Mouse (Mus musculus) layer of hippocampus, postnatal 14 days (tissue): ENCODE measurements at regions not wholly inside any gene's neighbourhood (a gene's known extent, or its start where the extent isn't known, plus 50 kb on each side); places are given as distances from the start of the nearest gene placed in this dataset.
A peak's percentile ranks its signal among the peaks of the same experiment; 100 is the strongest.
"Not testable (repeated sequence)": the region's sequence is repeated elsewhere in the genome, so short reads cannot be mapped to it uniquely, and the experiment has no call there.

Experiments used
- DNase-seq, 2 experiments: peaks; one replicate each; pipeline ENCODE4 v3.0.0; 2021 to 2022; ENCODE audit warnings: low spot score in 2 of 2, mixed read lengths in 1 of 2

- DNase-seq: no peak
Measured at GRCm38 (mm10) chr5:78075203-78075602, 667.4 kb upstream of the Igfbp7 start.

GRCm38 (mm10) chr5:78032554-78033250 lies 624.9 kb upstream of the Igfbp7 start:
- no peak for DNase-seq

GRCm38 (mm10) chr5:78017523-78017922 lies 609.7 kb upstream of the Igfbp7 start:
- DNase-seq: no peak

- DNase-seq: no peak
Measured at GRCm38 (mm10) chr5:77986449-77987047, 578.7 kb upstream of the Igfbp7 start.

GRCm38 (mm10) chr5:77985269-77985668 lies 577.4 kb upstream of the Igfbp7 start:
- no peak for DNase-seq

- DNase-seq: not testable (repeated sequence)
Measured at GRCm38 (mm10) chr5:77940021-77940420, 532.2 kb upstream of the Igfbp7 start.

- no peak for DNase-seq
Measured at GRCm38 (mm10) chr5:77931874-77932273, 524.0 kb upstream of the Igfbp7 start.

- DNase-seq: no peak
Measured at GRCm38 (mm10) chr5:77921186-77921585, 513.3 kb upstream of the Igfbp7 start.

GRCm38 (mm10) chr5:77917086-77917676 lies 509.3 kb upstream of the Igfbp7 start:
- no peak for DNase-seq

GRCm38 (mm10) chr5:77916375-77916774 lies 508.5 kb upstream of the Igfbp7 start:
- no peak for DNase-seq

GRCm38 (mm10) chr5:77909218-77909617 lies 501.4 kb upstream of the Igfbp7 start:
- peak in 1 of 2 experiments; percentile 32 for DNase-seq

- not testable (repeated sequence) for DNase-seq
Measured at GRCm38 (mm10) chr5:77892024-77892423, 484.2 kb upstream of the Igfbp7 start.

- peak; percentile 45 to 85 for DNase-seq
Measured at GRCm38 (mm10) chr5:77888534-77888933, 480.7 kb upstream of the Igfbp7 start.

- DNase-seq: no peak
Measured at GRCm38 (mm10) chr5:77871403-77871802, 463.6 kb upstream of the Igfbp7 start.

GRCm38 (mm10) chr5:77865342-77865741 lies 457.5 kb upstream of the Igfbp7 start:
- DNase-seq: no peak

GRCm38 (mm10) chr5:77855191-77855590 lies 447.4 kb upstream of the Igfbp7 start:
- no peak for DNase-seq

GRCm38 (mm10) chr5:77853999-77854784 lies 446.4 kb upstream of the Igfbp7 start:
- DNase-seq: peak in 1 of 2 experiments; percentile 29

GRCm38 (mm10) chr5:77851645-77852044 lies 443.8 kb upstream of the Igfbp7 start:
- no peak for DNase-seq

GRCm38 (mm10) chr5:77838186-77839097 lies 430.6 kb upstream of the Igfbp7 start:
- DNase-seq: peak in 1 of 2 experiments; percentile 44

- DNase-seq: no peak
Measured at GRCm38 (mm10) chr5:77827971-77828370, 420.1 kb upstream of the Igfbp7 start.

- no peak for DNase-seq
Measured at GRCm38 (mm10) chr5:77826063-77826462, 418.2 kb upstream of the Igfbp7 start.
